Mouse (Mus musculus) monocyte, adult 2 months (primary cell): ENCODE measurements around the gene Gm7145.
"Not testable (repeated sequence)": the region's sequence is repeated elsewhere in the genome, so short reads cannot be mapped to it uniquely, and the experiment has no call there.

ENCODE experiments used
- DNase-seq, 2 experiments: peaks; one replicate each; pipeline ENCODE4 v3.0.0; 2022; ENCODE audit warnings: low spot score in 2 of 2, low read depth in 1 of 2

The Gm7145 gene

DNA sequence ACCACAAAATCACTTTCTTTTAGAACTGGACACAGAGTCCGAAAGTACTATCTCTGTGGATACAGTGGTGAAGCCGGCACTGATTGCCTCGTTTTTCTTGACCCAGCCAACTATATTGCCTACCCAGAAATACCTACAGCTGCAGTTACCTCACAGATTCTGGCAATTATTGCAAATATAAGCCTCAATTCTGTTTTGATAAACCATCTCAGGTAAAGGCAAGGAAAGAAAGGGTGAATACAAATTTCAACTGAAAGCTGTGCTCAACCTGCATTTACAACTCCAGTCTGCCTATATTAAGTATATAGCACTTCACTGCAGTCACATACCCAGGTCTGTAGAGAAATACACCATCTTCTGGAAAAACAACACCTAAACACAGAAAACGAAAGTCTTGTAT, at the start of gene Gm7145:
Gene Gm7145, plus strand, starts transcription at position 301 of the 400 bp plus-strand sequence.
- no peak for DNase-seq

DNA sequence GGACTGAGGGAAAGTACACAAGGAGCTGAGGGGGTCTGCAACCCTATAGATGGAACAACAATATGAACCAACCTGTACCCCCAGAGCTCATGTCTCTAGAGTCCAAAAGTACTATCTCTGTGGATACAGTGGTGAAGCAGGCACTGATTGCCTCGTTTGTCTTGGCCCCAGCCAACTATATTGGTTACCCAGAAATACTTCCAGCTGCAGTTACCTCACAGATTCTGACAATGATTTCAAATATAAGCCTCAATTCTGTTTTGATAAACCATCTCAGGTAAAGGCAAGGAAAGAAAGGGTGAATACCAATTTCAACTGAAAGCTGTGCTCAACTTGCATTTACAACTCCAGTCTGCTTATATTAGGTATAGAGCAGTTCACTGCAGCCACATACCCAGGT, 38.0 kb upstream of the Gm7145 start, which contains the start of gene Gm28168:
Gene Gm28168, plus strand, starts transcription at position 301 of the 400 bp plus-strand sequence.
- not testable (repeated sequence) for DNase-seq

DNA sequence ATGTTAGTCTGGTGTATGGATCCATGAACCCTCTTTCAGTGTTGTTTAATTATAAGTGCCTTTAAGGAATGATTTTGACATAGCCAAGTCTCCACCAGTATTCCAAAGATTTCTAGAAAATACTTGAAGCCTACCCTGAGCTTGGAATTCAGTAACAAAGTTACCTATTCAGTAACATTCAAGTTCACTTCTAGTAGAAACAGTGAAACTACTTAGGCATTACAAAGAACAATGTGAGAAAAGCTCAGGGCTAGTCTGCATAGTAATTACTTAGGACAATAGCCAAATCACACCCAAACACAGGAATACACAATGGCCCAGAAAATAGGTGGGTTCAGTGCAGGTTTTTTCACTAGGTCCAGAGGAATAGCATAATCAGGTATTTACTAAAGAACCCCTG, 38.1 kb downstream of the Gm7145 start:
- DNase-seq: not testable (repeated sequence)

- DNase-seq: not testable (repeated sequence)
Measured at GRCm38 (mm10) chr1:118012736-118013135, 47.0 kb downstream of the Gm7145 start.
